Mouse (Mus musculus): ENCODE measurements around the gene Timp2.

GRCm38 (mm10) chr11:118328947-118329346 lies 26.6 kb downstream of the Timp2 start:
- TF ChIP-seq CTCF (IDR thresholded peaks at IDR 0.05; ENCODE audit: low read depth, low read length) (no peak), POLR2A (IDR thresholded peaks at IDR 0.05; ENCODE audit: borderline replicate concordance, low read depth, low read length) (no peak)

Data from bone marrow macrophage, adult 2 months (primary cell).